Comparison of ENCODE assay signal across 10 mouse cellular contexts in the genomic region with DNA sequence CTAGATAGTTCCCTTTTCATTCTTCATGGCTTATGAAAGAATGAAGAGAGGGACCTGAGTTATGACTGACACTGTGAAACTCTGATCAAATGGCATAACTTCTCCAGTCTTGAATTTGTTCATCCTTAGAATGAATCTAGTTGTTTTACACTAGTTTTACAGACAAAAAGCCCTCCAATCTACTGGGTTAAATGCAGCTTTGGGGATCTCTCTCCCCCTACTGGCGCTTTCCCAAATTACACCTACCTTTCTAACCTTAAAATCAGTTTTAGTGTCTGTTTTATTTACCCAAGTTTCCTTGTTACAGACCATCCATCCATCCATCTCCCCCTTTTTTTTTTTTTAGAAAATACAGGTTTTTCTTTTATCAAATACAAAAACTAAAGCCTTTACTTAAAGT. TPM values are rescaled to one million over a fixed set of nuclear protein-coding genes. Genes with fewer than 3 reads are reported as not detected.
A peak's percentile ranks its signal among the peaks of the same experiment; 100 is the strongest.
DNase-seq lines count a peak whose midpoint lies in the region; ATAC-seq and TF ChIP-seq lines count a peak whose summit lies in the region.
"Had no signal": no experiment of that assay in that cellular context is flagged by ENCODE, and none has a peak within 500 bp of the region (broad histone marks: within the 10 kb centered on the region; RNA-seq: fewer than 3 reads in every experiment).

No protein-coding gene starts in this region.

- no peak overlapping the region for H3K27ac ChIP-seq in embryonic facial prominence, embryonic 11.5 days (replicated peaks; ENCODE audit: low read depth, low read length)
- H3K27ac ChIP-seq in embryonic facial prominence, embryonic 10.5 days (replicated peaks): no peak overlapping the region
- H3K27ac ChIP-seq in midbrain, embryonic 11.5 days (ENCODE audit: low read depth, low read length): no peak overlapping the region
- H3K27ac ChIP-seq in midbrain, embryonic 16.5 days (ENCODE audit: low read length): no peak overlapping the region
- H3K27ac ChIP-seq: hindbrain, embryonic 15.5 days had no signal

- H3K4me1 ChIP-seq in embryonic facial prominence, embryonic 11.5 days (ENCODE audit: control insufficient read depth, insufficient read depth, low read length): no peaks in the 10 kb centered on the region
- H3K4me1 ChIP-seq in embryonic facial prominence, embryonic 10.5 days: no peaks in the 10 kb centered on the region
- H3K4me1 ChIP-seq in midbrain, embryonic 11.5 days (ENCODE audit: control insufficient read depth, insufficient read depth, low read length): no peaks in the 10 kb centered on the region
- no peaks in the 10 kb centered on the region for H3K4me1 ChIP-seq in midbrain, embryonic 16.5 days (ENCODE audit: control insufficient read depth, insufficient read depth, low read length)
- H3K4me1 ChIP-seq: hindbrain, embryonic 15.5 days had no signal

- no peak for TF ChIP-seq POLR2A in brain, embryonic 14.5 days (IDR thresholded peaks at IDR 0.05; ENCODE audit: borderline replicate concordance, extremely low read depth, insufficient read depth, insufficient read length, poor library complexity, severe bottlenecking)

- H3K9ac ChIP-seq in embryonic facial prominence, embryonic 11.5 days (replicated peaks; ENCODE audit: low read length): no peak overlapping the region
- no peak overlapping the region for H3K9ac ChIP-seq in midbrain, embryonic 11.5 days (ENCODE audit: low read length)
- H3K9ac ChIP-seq in midbrain, embryonic 16.5 days (ENCODE audit: low read depth, low read length): no peak overlapping the region
- H3K9ac ChIP-seq: hindbrain, embryonic 15.5 days had no signal

- no peaks in the 10 kb centered on the region; the same call in 1 of the 2 replicates for H3K36me3 ChIP-seq in embryonic facial prominence, embryonic 11.5 days (replicated peaks; ENCODE audit: control insufficient read depth, insufficient read depth, low read depth, low read length)
- peaks cover 16% of the 10 kb centered on the region for H3K36me3 ChIP-seq in embryonic facial prominence, embryonic 10.5 days (replicated peaks)
- no peaks in the 10 kb centered on the region for H3K36me3 ChIP-seq in midbrain, embryonic 11.5 days (ENCODE audit: control insufficient read depth, insufficient read depth, low read length)
- 0 out of 2 replicates have a peak, but pooled peaks cover 5% of the 10 kb centered on the region for H3K36me3 ChIP-seq in midbrain, embryonic 16.5 days (ENCODE audit: control insufficient read depth, insufficient read depth, low read length)
- H3K36me3 ChIP-seq: hindbrain, embryonic 15.5 days had no signal

- no peak overlapping the region for H3K4me3 ChIP-seq in embryonic facial prominence, embryonic 11.5 days (ENCODE audit: low read depth, low read length)
- H3K4me3 ChIP-seq in embryonic facial prominence, embryonic 10.5 days: no peak overlapping the region
- H3K4me3 ChIP-seq in midbrain, embryonic 11.5 days (ENCODE audit: low read depth, low read length): no peak overlapping the region
- no peak overlapping the region for H3K4me3 ChIP-seq in midbrain, embryonic 16.5 days (ENCODE audit: low read depth, low read length)
- H3K4me3 ChIP-seq: hindbrain, embryonic 15.5 days had no signal

- peak; percentile 68 for DNase-seq in embryonic facial prominence, embryonic 11.5 days (ENCODE audit: low spot score)
- DNase-seq in embryonic facial prominence, embryonic 10.5 days (ENCODE audit: low spot score): no peak
- peak; percentile 94 for DNase-seq in midbrain, embryonic 11.5 days (ENCODE audit: low spot score, missing footprints)
- DNase-seq in brain, embryonic 14.5 days (ENCODE audit: low read depth): peak; percentile 65
- peak; percentile 18 for DNase-seq in hindlimb bud, embryonic 11.5 days (ENCODE audit: extremely low spot score, low read depth, low spot score)
- DNase-seq in lung, postnatal 36 days: peak; percentile 74
- no peak for DNase-seq in ovary, postnatal 36 days (ENCODE audit: low spot score)

- TF ChIP-seq CTCF in brain, embryonic 14.5 days (IDR thresholded peaks at IDR 0.05; ENCODE audit: borderline replicate concordance, extremely low read depth, insufficient read depth, insufficient read length): peak; percentile 43; the same call in 1 of the 2 replicates

- WGBS in embryonic facial prominence, embryonic 11.5 days: 0% methylated on average over 1 of the region's 1 CpGs
- WGBS in embryonic facial prominence, embryonic 10.5 days: 0% methylated on average over 1 of the region's 1 CpGs
- 0% methylated on average over 1 of the region's 1 CpGs for WGBS in midbrain, embryonic 11.5 days
- 0% methylated on average over 1 of the region's 1 CpGs for WGBS in midbrain, embryonic 16.5 days

- no peaks in the 10 kb centered on the region for H3K27me3 ChIP-seq in embryonic facial prominence, embryonic 11.5 days (ENCODE audit: control insufficient read depth, insufficient read depth, low read length)
- no peaks in the 10 kb centered on the region for H3K27me3 ChIP-seq in embryonic facial prominence, embryonic 10.5 days (replicated peaks; ENCODE audit: low read depth, poor library complexity, severe bottlenecking)
- H3K27me3 ChIP-seq in midbrain, embryonic 11.5 days (ENCODE audit: control insufficient read depth, insufficient read depth, low read length): no peaks in the 10 kb centered on the region
- no peaks in the 10 kb centered on the region for H3K27me3 ChIP-seq in midbrain, embryonic 16.5 days (ENCODE audit: control insufficient read depth, insufficient read depth, low read depth, low read length)
- H3K27me3 ChIP-seq: hindbrain, embryonic 15.5 days had no signal

- no peaks in the 10 kb centered on the region for H3K9me3 ChIP-seq in embryonic facial prominence, embryonic 11.5 days (replicated peaks; ENCODE audit: control insufficient read depth, low read length)
- no peaks in the 10 kb centered on the region for H3K9me3 ChIP-seq in embryonic facial prominence, embryonic 10.5 days
- H3K9me3 ChIP-seq in midbrain, embryonic 11.5 days (ENCODE audit: control insufficient read depth, low read length): no peaks in the 10 kb centered on the region; the same call in 1 of the 2 replicates
- no peaks in the 10 kb centered on the region for H3K9me3 ChIP-seq in midbrain, embryonic 16.5 days (replicated peaks; ENCODE audit: control insufficient read depth, low read length, poor library complexity, severe bottlenecking)
- H3K9me3 ChIP-seq: hindbrain, embryonic 15.5 days had no signal

- ATAC-seq in embryonic facial prominence, embryonic 11.5 days (replicated peaks; ENCODE audit: insufficient number of reproducible peaks, low FRiP score, low TSS enrichment, low read depth): no peak
- no peak for ATAC-seq in midbrain, embryonic 11.5 days (ENCODE audit: low FRiP score)
- no peak for ATAC-seq in midbrain, embryonic 16.5 days

- H3K4me2 ChIP-seq in embryonic facial prominence, embryonic 11.5 days (ENCODE audit: low read depth, low read length): no peak overlapping the region
- no peak overlapping the region for H3K4me2 ChIP-seq in midbrain, embryonic 11.5 days
- H3K4me2 ChIP-seq in midbrain, embryonic 16.5 days (ENCODE audit: low read length): no peak overlapping the region
- H3K4me2 ChIP-seq: hindbrain, embryonic 15.5 days had no signal

RNA-seq across cellular contexts. Expression of a gene that starts 27.6 kb away (rescaled TPM):
- not detected in 2 replicates for polyA plus RNA-seq in embryonic facial prominence, embryonic 11.5 days (2014; fragmentation: Nextera tagmentation; extraction: Ambion mirVana)
- not detected in 2 replicates for polyA plus RNA-seq in embryonic facial prominence, embryonic 10.5 days (2016; fragmentation: Nextera tagmentation; extraction: Ambion mirVana)
- not detected in 2 replicates for polyA plus RNA-seq in midbrain, embryonic 11.5 days (2014; fragmentation: Nextera tagmentation; extraction: Ambion mirVana)
- polyA plus RNA-seq in midbrain, embryonic 16.5 days (2015; fragmentation: Nextera tagmentation; extraction: Ambion mirVana): not detected in 2 replicates
- not detected in 2 replicates for polyA plus RNA-seq in brain, embryonic 14.5 days (2012; rRNA removed)
- polyA plus RNA-seq: hindbrain, embryonic 15.5 days; neural tube, embryonic 14.5 days had no signal

RNA-seq across cellular contexts. Expression of a gene that starts 50.9 kb away (rescaled TPM):
- 17.3 TPM in 2 replicates for polyA plus RNA-seq in embryonic facial prominence, embryonic 11.5 days (2014; fragmentation: Nextera tagmentation; extraction: Ambion mirVana)
- 18.3 and 19.6 TPM in 2 replicates for polyA plus RNA-seq in embryonic facial prominence, embryonic 10.5 days (2016; fragmentation: Nextera tagmentation; extraction: Ambion mirVana)
- polyA plus RNA-seq in midbrain, embryonic 11.5 days (2014; fragmentation: Nextera tagmentation; extraction: Ambion mirVana): 15.7 and 15.9 TPM in 2 replicates
- polyA plus RNA-seq in midbrain, embryonic 16.5 days (2015; fragmentation: Nextera tagmentation; extraction: Ambion mirVana): 24.8 and 27.4 TPM in 2 replicates
- 10.3 and 19.4 TPM in 2 replicates for polyA plus RNA-seq in brain, embryonic 14.5 days (2012; rRNA removed)

RNA-seq across cellular contexts. Expression of a gene that starts 57.8 kb away (rescaled TPM):
- not detected in 2 replicates for polyA plus RNA-seq in embryonic facial prominence, embryonic 11.5 days (2014; fragmentation: Nextera tagmentation; extraction: Ambion mirVana)
- polyA plus RNA-seq in embryonic facial prominence, embryonic 10.5 days (2016; fragmentation: Nextera tagmentation; extraction: Ambion mirVana): not detected in 2 replicates
- not detected in 2 replicates for polyA plus RNA-seq in midbrain, embryonic 11.5 days (2014; fragmentation: Nextera tagmentation; extraction: Ambion mirVana)
- polyA plus RNA-seq in midbrain, embryonic 16.5 days (2015; fragmentation: Nextera tagmentation; extraction: Ambion mirVana): not detected in 2 replicates
- 0.05 TPM in 1 of 2 replicates, not detected in the other for polyA plus RNA-seq in brain, embryonic 14.5 days (2012; rRNA removed)
- polyA plus RNA-seq: hindbrain, embryonic 15.5 days; neural tube, embryonic 14.5 days had no signal

Comparison
In these comparisons a context has a peak if more than half of its experiments do, and no peak if none do; other contexts are left out.
1. DNase-seq: peak in embryonic facial prominence, embryonic 11.5 days (single experiment), midbrain, embryonic 11.5 days (single experiment), brain, embryonic 14.5 days (single experiment), hindlimb bud, embryonic 11.5 days (single experiment) and lung, postnatal 36 days (single experiment); none in embryonic facial prominence, embryonic 10.5 days (single experiment) and ovary, postnatal 36 days (single experiment).